In the genomic region with DNA sequence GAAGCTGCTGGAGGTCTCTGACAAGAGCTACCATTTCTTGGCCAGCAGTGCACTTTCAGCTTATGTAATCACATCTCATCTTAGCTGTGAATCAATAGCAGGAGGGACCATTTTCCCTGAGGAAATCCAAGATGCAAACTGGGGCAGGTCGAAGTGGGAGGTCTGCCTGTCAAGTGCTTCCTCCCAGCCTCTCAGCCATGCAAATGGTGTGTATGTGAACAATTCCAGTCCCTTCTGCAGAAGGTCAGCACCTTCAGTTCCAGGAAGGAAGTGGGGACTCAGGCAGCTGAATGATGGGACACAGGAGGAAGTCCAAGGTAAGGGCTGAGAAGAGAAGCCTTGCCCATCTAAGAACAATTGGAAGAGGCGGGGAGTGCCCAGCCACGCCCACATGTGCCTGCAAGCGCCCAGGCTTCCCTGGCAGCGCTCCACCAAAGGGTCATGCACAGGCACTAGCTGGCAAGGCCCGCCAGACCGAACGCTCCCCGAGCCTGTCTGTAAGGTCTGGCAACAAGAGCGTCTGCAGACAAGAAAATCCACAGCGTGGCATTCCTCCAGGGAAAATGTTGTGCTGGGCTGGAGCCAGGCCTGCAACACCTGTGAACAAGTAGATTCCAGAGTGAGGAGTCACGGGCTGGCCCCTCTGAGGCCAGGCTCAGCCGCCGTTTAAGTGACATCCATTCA, we compare ENCODE assay signal across 9 mouse cellular contexts.
DNase-seq lines count a peak whose midpoint lies in the region; ATAC-seq and TF ChIP-seq lines count a peak whose summit lies in the region.
"Had no signal": no experiment of that assay in that cellular context is flagged by ENCODE, and none has a peak within 500 bp of the region (broad histone marks: within the 10 kb centered on the region; RNA-seq: fewer than 3 reads in every experiment).

No protein-coding gene starts in this region.

- H3K4me1 ChIP-seq in hindbrain, embryonic 12.5 days = peaks cover 9% of the 10 kb centered on the region
- H3K4me1 ChIP-seq in hindbrain, embryonic 11.5 days (replicated peaks; ENCODE audit: control insufficient read depth, insufficient read depth, low read length) = no peaks in the 10 kb centered on the region
- peaks cover 8% of the 10 kb centered on the region for H3K4me1 ChIP-seq in hindbrain, embryonic 15.5 days (replicated peaks)
- no peaks in the 10 kb centered on the region for H3K4me1 ChIP-seq in liver, postnatal 0 days (ENCODE audit: insufficient read depth)

- no peak for ATAC-seq in hindbrain, embryonic 12.5 days (ENCODE audit: low FRiP score)
- no peak for ATAC-seq in hindbrain, embryonic 11.5 days (ENCODE audit: low FRiP score)
- peak; percentile 34; the same call in 1 of the 2 replicates for ATAC-seq in hindbrain, embryonic 15.5 days (ENCODE audit: low FRiP score, low read depth)
- no peak for ATAC-seq in liver, postnatal 0 days

- H3K27ac ChIP-seq in hindbrain, embryonic 12.5 days = 0 out of 2 replicates have a peak overlapping the region, but pooled peaks have one; percentile 12
- no peak overlapping the region for H3K27ac ChIP-seq in hindbrain, embryonic 11.5 days (ENCODE audit: low read depth, low read length)
- 0 out of 2 replicates have a peak overlapping the region, but pooled peaks have one; percentile 10 for H3K27ac ChIP-seq in hindbrain, embryonic 15.5 days (replicated peaks)
- no peak overlapping the region for H3K27ac ChIP-seq in liver, postnatal 0 days (ENCODE audit: low read depth)

- TF ChIP-seq EP300 in liver, postnatal 0 days (IDR thresholded peaks at IDR 0.05; ENCODE audit: low read depth) = no peak

- no peak for DNase-seq in hindbrain, embryonic 11.5 days (ENCODE audit: low spot score)
- peak; percentile 60 for DNase-seq in adrenal gland, adult 2 months
- DNase-seq in fat pad, adult 2 months (ENCODE audit: extremely low read depth, low read depth, low spot score) = peak; percentile 73
- DNase-seq in liver, postnatal 0 days = peak; percentile 27
- DNase-seq in testis, postnatal 14 days (ENCODE audit: low spot score) = peak; percentile 21
- no peak for DNase-seq in B cell, adult 2 months

- no peak overlapping the region for H3K4me2 ChIP-seq in hindbrain, embryonic 12.5 days (replicated peaks)
- no peak overlapping the region for H3K4me2 ChIP-seq in hindbrain, embryonic 11.5 days (replicated peaks; ENCODE audit: low read depth, low read length)
- H3K4me2 ChIP-seq in hindbrain, embryonic 15.5 days = no peak overlapping the region
- no peak overlapping the region for H3K4me2 ChIP-seq in liver, postnatal 0 days (ENCODE audit: low read depth, low read length)

- 0 out of 2 replicates have a peak, but pooled peaks cover 7% of the 10 kb centered on the region for H3K9me3 ChIP-seq in hindbrain, embryonic 12.5 days (replicated peaks)
- no peaks in the 10 kb centered on the region for H3K9me3 ChIP-seq in hindbrain, embryonic 11.5 days (ENCODE audit: control insufficient read depth, low read length)
- peaks cover 5% of the 10 kb centered on the region; the same call in 1 of the 2 replicates for H3K9me3 ChIP-seq in hindbrain, embryonic 15.5 days
- peaks cover 5% of the 10 kb centered on the region; the same call in 1 of the 2 replicates for H3K9me3 ChIP-seq in liver, postnatal 0 days (ENCODE audit: low read length)

- H3K27me3 ChIP-seq in hindbrain, embryonic 12.5 days = no peaks in the 10 kb centered on the region
- H3K27me3 ChIP-seq in hindbrain, embryonic 11.5 days (ENCODE audit: control insufficient read depth, insufficient read depth, low read length) = no peaks in the 10 kb centered on the region
- no peaks in the 10 kb centered on the region for H3K27me3 ChIP-seq in hindbrain, embryonic 15.5 days
- no peaks in the 10 kb centered on the region for H3K27me3 ChIP-seq in liver, postnatal 0 days (ENCODE audit: insufficient read depth, low read length)
- H3K27me3 ChIP-seq: CH12.LX had no signal

- no peak overlapping the region for H3K9ac ChIP-seq in hindbrain, embryonic 12.5 days
- no peak overlapping the region for H3K9ac ChIP-seq in hindbrain, embryonic 11.5 days (ENCODE audit: low read depth, low read length)
- H3K9ac ChIP-seq in hindbrain, embryonic 15.5 days = no peak overlapping the region
- H3K9ac ChIP-seq in liver, postnatal 0 days (replicated peaks) = no peak overlapping the region

- no peak overlapping the region for H3K4me3 ChIP-seq in hindbrain, embryonic 12.5 days
- no peak overlapping the region for H3K4me3 ChIP-seq in hindbrain, embryonic 11.5 days (ENCODE audit: low read depth, low read length)
- no peak overlapping the region for H3K4me3 ChIP-seq in hindbrain, embryonic 15.5 days
- H3K4me3 ChIP-seq in liver, postnatal 0 days (ENCODE audit: low read depth, low read length) = no peak overlapping the region

- no peak for TF ChIP-seq CTCF in liver, postnatal 0 days (IDR thresholded peaks at IDR 0.05; ENCODE audit: low read depth)

- no peaks in the 10 kb centered on the region for H3K36me3 ChIP-seq in hindbrain, embryonic 12.5 days
- no peaks in the 10 kb centered on the region for H3K36me3 ChIP-seq in hindbrain, embryonic 11.5 days (ENCODE audit: control insufficient read depth, insufficient read depth, low read length)
- H3K36me3 ChIP-seq in hindbrain, embryonic 15.5 days = no peaks in the 10 kb centered on the region
- no peaks in the 10 kb centered on the region for H3K36me3 ChIP-seq in liver, postnatal 0 days (replicated peaks; ENCODE audit: insufficient read depth, low read length)

- 62% methylated on average over 14 of the region's 14 CpGs for WGBS in hindbrain, embryonic 12.5 days
- 70% methylated on average over 14 of the region's 14 CpGs for WGBS in hindbrain, embryonic 11.5 days
- WGBS in hindbrain, embryonic 15.5 days = 45% methylated on average over 14 of the region's 14 CpGs
- WGBS in liver, postnatal 0 days (ENCODE audit: insufficient replicate concordance) = 74% methylated on average over 14 of the region's 14 CpGs

Comparison
In these comparisons a context has a peak if more than half of its experiments do, and no peak if none do; other contexts are left out.
1. H3K27ac ChIP-seq: peak in hindbrain, embryonic 12.5 days (single experiment) and hindbrain, embryonic 15.5 days (single experiment); none in hindbrain, embryonic 11.5 days (single experiment) and liver, postnatal 0 days (single experiment).
2. DNase-seq: peak in adrenal gland, adult 2 months (single experiment), fat pad, adult 2 months (single experiment), liver, postnatal 0 days (single experiment) and testis, postnatal 14 days (single experiment); none in hindbrain, embryonic 11.5 days (single experiment) and B cell, adult 2 months (0 of 2).